Mouse (Mus musculus) lung, embryonic 14.5 days (tissue): Measurements from ENCODE around the gene Gnptab. TPM values are rescaled to one million over a fixed set of nuclear protein-coding genes. Genes with fewer than 3 reads are reported as not detected.

ENCODE experiments used
- ATAC-seq: fragments of 200-750 bp; cut with Nextera tagmentation; 2 replicates; pipeline ENCODE4 v1.8.0; 2017; ENCODE audit warnings: mild to moderate bottlenecking, moderate TSS enrichment, moderate library complexity; ENCODE audit not compliant: insufficient read depth
- DNase-seq: peaks from one replicate; pipeline ENCODE4 v3.0.0-alpha.2; 2015
- H3K27ac ChIP-seq: fragments of 300-500 bp; sonication (generic); 2 replicates; pipeline ENCODE4 v1.5.1; 2014; ENCODE audit warnings: low read depth, mild to moderate bottlenecking, moderate library complexity
- H3K27me3 ChIP-seq: fragments of 300-500 bp; sonication (generic); 2 replicates; pipeline ENCODE4 v1.6.1; 2014; ENCODE audit warnings: low read length, control low read depth; ENCODE audit not compliant: insufficient read depth
- H3K36me3 ChIP-seq: fragments of 300-500 bp; sonication (generic); 2 replicates; pipeline ENCODE4 v1.6.1; 2014; ENCODE audit warnings: control low read depth; ENCODE audit not compliant: insufficient read depth
- H3K4me1 ChIP-seq: fragments of 300-500 bp; sonication (generic); 2 replicates; pipeline ENCODE4 v1.6.1; 2014; ENCODE audit warnings: antibody characterized with exemption, control low read depth; ENCODE audit not compliant: insufficient read depth
- H3K4me2 ChIP-seq: fragments of 300-500 bp; sonication (generic); 2 replicates; pipeline ENCODE4 v1.6.1; 2014; ENCODE audit warnings: mild to moderate bottlenecking
- H3K4me3 ChIP-seq: fragments of 300-500 bp; sonication (generic); 2 replicates; pipeline ENCODE4 v1.5.1; 2014; ENCODE audit warnings: low read depth, low read length
- H3K9ac ChIP-seq: fragments of 300-500 bp; sonication (generic); 2 replicates; pipeline ENCODE4 v1.6.1; 2014
- H3K9me3 ChIP-seq: fragments of 300-500 bp; sonication (generic); 2 replicates; pipeline ENCODE4 v1.6.1; 2016; ENCODE audit warnings: low read depth, low read length, control low read depth
- CTCF ChIP-seq: IDR thresholded peaks from 2 replicates; pipeline ENCODE4 v1.5.1; 2016; ENCODE audit warnings: antibody characterized with exemption, low read depth
- WGBS: fragments of 180-500 bp; shearing (Covaris S2); extraction: QIAGEN DNeasy Blood & Tissue Kit; methylation state at CpG from one replicate; pipeline ENCODE4 v1.1.7; 2014; 5-methylcytosine and 5-hydroxymethylcytosine counted together
- polyA plus RNA-seq: library from polyadenylated mRNA; unstranded; fragments of >200 nt; fragmentation: Nextera tagmentation; extraction: Ambion mirVana; gene quantifications from 2 replicates; pipeline ENCODE4 v1.2.1, GENCODE M21; 2014

The Gnptab gene
- polyA plus RNA-seq, 1 experiment from 2014 or later, result 19.8 TPM

- no peak overlapping the region for H3K4me3 ChIP-seq
- H3K4me1 ChIP-seq, result no peaks in the 10 kb centered on the region
- DNase-seq (no peak), ATAC-seq (no peak)
- H3K27me3 ChIP-seq, result no peaks in the 10 kb centered on the region
- no peak for TF ChIP-seq CTCF
- no peaks in the 10 kb centered on the region for H3K9me3 ChIP-seq
- H3K36me3 ChIP-seq, result no peaks in the 10 kb centered on the region
- no peak overlapping the region for H3K4me2 ChIP-seq
- 80% methylated on average over 9 of the region's 9 CpGs for WGBS
- H3K9ac ChIP-seq, result no peak overlapping the region
- H3K27ac ChIP-seq, result no peak overlapping the region
Measured at GRCm38 (mm10) chr10:88392181-88392847, 13.4 kb downstream of the Gnptab start.

- 83% methylated on average over 6 of the region's 6 CpGs for WGBS
- H3K9ac ChIP-seq, result no peak overlapping the region
- TF ChIP-seq CTCF, result no peak
- no peaks in the 10 kb centered on the region for H3K9me3 ChIP-seq
- H3K27me3 ChIP-seq, result no peaks in the 10 kb centered on the region
- no peaks in the 10 kb centered on the region for H3K4me1 ChIP-seq
- H3K27ac ChIP-seq, result no peak overlapping the region
- ATAC-seq (no peak), DNase-seq (no peak)
- H3K4me3 ChIP-seq, result no peak overlapping the region
- no peaks in the 10 kb centered on the region for H3K36me3 ChIP-seq
- H3K4me2 ChIP-seq, result no peak overlapping the region
Measured at GRCm38 (mm10) chr10:88398668-88399243, 19.8 kb downstream of the Gnptab start.

- Histone ChIP-seq H3K9ac (no peak overlapping the region), H3K36me3 (no peaks in the 10 kb centered on the region), H3K27me3 (no peaks in the 10 kb centered on the region), H3K27ac (no peak overlapping the region), H3K4me1 (no peaks in the 10 kb centered on the region), H3K9me3 (no peaks in the 10 kb centered on the region), H3K4me2 (no peak overlapping the region), H3K4me3 (no peak overlapping the region)
- WGBS, result 90% methylated on average over 5 of the region's 5 CpGs
- DNase-seq (no peak), ATAC-seq (no peak)
- no peak for TF ChIP-seq CTCF
Measured at GRCm38 (mm10) chr10:88399271-88399670, 20.3 kb downstream of the Gnptab start.

- ATAC-seq, result no peak
Measured at GRCm38 (mm10) chr10:88403021-88403420, 24.1 kb downstream of the Gnptab start.

GRCm38 (mm10) chr10:88404220-88404619 is 25.3 kb downstream of the Gnptab start:
- Histone ChIP-seq H3K27ac (no peak overlapping the region), H3K9me3 (no peaks in the 10 kb centered on the region), H3K4me2 (no peak overlapping the region), H3K27me3 (no peaks in the 10 kb centered on the region), H3K36me3 (no peaks in the 10 kb centered on the region), H3K4me1 (no peaks in the 10 kb centered on the region), H3K4me3 (no peak overlapping the region), H3K9ac (no peak overlapping the region)
- ATAC-seq (no peak), DNase-seq (no peak)
- no peak for TF ChIP-seq CTCF
- 74% methylated on average over 6 of the region's 6 CpGs for WGBS

More at GRCm38 (mm10) chr10:88403021-88403420, 24.1 kb downstream of the Gnptab start:
- Histone ChIP-seq H3K4me3 (no peak overlapping the region), H3K4me1 (no peaks in the 10 kb centered on the region), H3K36me3 (no peaks in the 10 kb centered on the region), H3K27me3 (no peaks in the 10 kb centered on the region), H3K4me2 (no peak overlapping the region), H3K9me3 (no peaks in the 10 kb centered on the region), H3K27ac (no peak overlapping the region), H3K9ac (no peak overlapping the region)
- WGBS, result 92% methylated on average over 4 of the region's 4 CpGs
- no peak for DNase-seq
- no peak for TF ChIP-seq CTCF

- ATAC-seq, result no peak
- no peak overlapping the region for H3K4me2 ChIP-seq
- H3K27me3 ChIP-seq, result no peaks in the 10 kb centered on the region
- no peak overlapping the region for H3K4me3 ChIP-seq
- DNase-seq, result no peak
- no peak for TF ChIP-seq CTCF
- H3K4me1 ChIP-seq, result no peaks in the 10 kb centered on the region
- H3K27ac ChIP-seq, result no peak overlapping the region
- H3K9me3 ChIP-seq, result no peaks in the 10 kb centered on the region
- no peaks in the 10 kb centered on the region for H3K36me3 ChIP-seq
- no peak overlapping the region for H3K9ac ChIP-seq
- WGBS, result 83% methylated on average over 7 of the region's 7 CpGs
Measured at GRCm38 (mm10) chr10:88405812-88406211, 26.9 kb downstream of the Gnptab start.

- Histone ChIP-seq H3K27ac (no peak overlapping the region), H3K9ac (no peak overlapping the region), H3K4me3 (no peak overlapping the region), H3K27me3 (no peaks in the 10 kb centered on the region), H3K4me2 (no peak overlapping the region), H3K4me1 (no peaks in the 10 kb centered on the region), H3K36me3 (peaks cover 6% of the 10 kb centered on the region; the same call in 1 of the 2 replicates), H3K9me3 (no peaks in the 10 kb centered on the region)
- no peak for ATAC-seq
- DNase-seq, result no peak
- no peak for TF ChIP-seq CTCF
- WGBS, result 85% methylated on average over 12 of the region's 12 CpGs
Measured at GRCm38 (mm10) chr10:88407875-88408631, 29.1 kb downstream of the Gnptab start.
